Mouse (Mus musculus) limb, embryonic 14.5 days (tissue): Measurements from ENCODE around the gene Xpo5. TPM values are rescaled to one million over a fixed set of nuclear protein-coding genes. Genes with fewer than 3 reads are reported as not detected.

Experiments used
- ATAC-seq: fragments of 200-750 bp; cut with Nextera tagmentation; 2 replicates; pipeline ENCODE4 v1.8.0; 2017; ENCODE audit warnings: low read depth, moderate number of reproducible peaks, moderate TSS enrichment; ENCODE audit not compliant: low FRiP score
- DNase-seq: peaks from one replicate; pipeline ENCODE4 v3.0.0-alpha.2; 2015; ENCODE audit warnings: low spot score
- H3K27ac ChIP-seq: fragments of 300-500 bp; sonication (generic); replicated peaks from 2 replicates; pipeline ENCODE4 v1.5.1; 2014; ENCODE audit warnings: low read depth, mild to moderate bottlenecking, low read length, moderate library complexity, mixed read lengths
- H3K27me3 ChIP-seq: fragments of 300-500 bp; sonication (generic); 2 replicates; pipeline ENCODE4 v1.6.1; 2014; ENCODE audit warnings: low read length, mixed read lengths; ENCODE audit not compliant: control insufficient read depth, insufficient read depth
- H3K36me3 ChIP-seq: fragments of 300-500 bp; sonication (generic); 2 replicates; pipeline ENCODE4 v1.6.1; 2014; ENCODE audit warnings: mild to moderate bottlenecking, low read length, moderate library complexity, mixed read lengths; ENCODE audit not compliant: control insufficient read depth, insufficient read depth
- H3K4me1 ChIP-seq: fragments of 300-500 bp; sonication (generic); 2 replicates; pipeline ENCODE4 v1.6.1; 2014; ENCODE audit warnings: antibody characterized with exemption, low read length, mixed read lengths; ENCODE audit not compliant: control insufficient read depth, insufficient read depth
- H3K4me2 ChIP-seq: fragments of 300-500 bp; sonication (generic); replicated peaks from 2 replicates; pipeline ENCODE4 v1.6.1; 2014; ENCODE audit warnings: low read depth, mild to moderate bottlenecking, low read length, moderate library complexity; ENCODE audit not compliant: severe bottlenecking
- H3K4me3 ChIP-seq: fragments of 300-500 bp; sonication (generic); replicated peaks from 2 replicates; pipeline ENCODE4 v1.5.1; 2014; ENCODE audit warnings: low read length
- H3K9ac ChIP-seq: fragments of 300-500 bp; sonication (generic); 2 replicates; pipeline ENCODE4 v1.6.1; 2014; ENCODE audit warnings: mild to moderate bottlenecking, low read depth, low read length, moderate library complexity; ENCODE audit not compliant: severe bottlenecking
- H3K9me3 ChIP-seq: fragments of 300-500 bp; sonication (generic); 2 replicates; pipeline ENCODE4 v1.6.1; 2016; ENCODE audit warnings: low read length; ENCODE audit not compliant: control insufficient read depth
- POLR2A ChIP-seq: fragments of 200-500 bp; IDR thresholded peaks from 2 replicates; pipeline ENCODE4 v1.8.0; 2012; ENCODE audit warnings: inconsistent platforms, mild to moderate bottlenecking, moderate library complexity, borderline replicate concordance; ENCODE audit not compliant: insufficient read depth, insufficient read length; ENCODE audit errors: extremely low read depth
- WGBS: fragments of 180-500 bp; shearing (Covaris S2); extraction: QIAGEN DNeasy Blood & Tissue Kit; methylation state at CpG from one replicate; pipeline ENCODE4 v1.1.7; 2014; 5-methylcytosine and 5-hydroxymethylcytosine counted together
- polyA plus RNA-seq, 2 experiments: library from polyadenylated mRNA; depleted of rRNA in 1 of 2; stranded (reverse) in 1 of 2; unstranded in 1 of 2; fragments of >200 nt; fragmentation: Nextera tagmentation in 1 of 2; extraction: Ambion mirVana in 1 of 2; gene quantifications; 2 replicates each; pipeline versions ENCODE4 v1.2.1 to v1.2.3; 2012 to 2014

The Xpo5 gene
- polyA plus RNA-seq, 2 experiments: 45.0 to 49.7 TPM

GRCm38 (mm10) chr17:46255147-46255546, 52.6 kb downstream of the Xpo5 start:
- Histone ChIP-seq H3K9ac (no peak overlapping the region), H3K4me3 (no peak overlapping the region), H3K36me3 (peaks cover 56% of the 10 kb centered on the region), H3K27me3 (peaks cover 17% of the 10 kb centered on the region), H3K4me1 (0 out of 2 replicates have a peak, but pooled peaks cover 7% of the 10 kb centered on the region), H3K4me2 (no peak overlapping the region), H3K9me3 (no peaks in the 10 kb centered on the region), H3K27ac (no peak overlapping the region)
- 29% methylated on average over 6 of the region's 6 CpGs for WGBS
- no peak for TF ChIP-seq POLR2A
- ATAC-seq (no peak), DNase-seq (no peak)

GRCm38 (mm10) chr17:46258279-46259053, 55.9 kb downstream of the Xpo5 start:
- no peak for TF ChIP-seq POLR2A
- ATAC-seq (no peak), DNase-seq (no peak)
- H3K27ac ChIP-seq: no peak overlapping the region
- peaks cover 17% of the 10 kb centered on the region for H3K27me3 ChIP-seq
- no peak overlapping the region for H3K4me2 ChIP-seq
- H3K9ac ChIP-seq: no peak overlapping the region
- H3K4me3 ChIP-seq: no peak overlapping the region
- H3K4me1 ChIP-seq: 0 out of 2 replicates have a peak, but pooled peaks cover 4% of the 10 kb centered on the region
- WGBS: 90% methylated on average over 30 of the region's 30 CpGs
- no peaks in the 10 kb centered on the region for H3K9me3 ChIP-seq
- peaks cover 67% of the 10 kb centered on the region for H3K36me3 ChIP-seq

- Histone ChIP-seq H3K36me3 (peaks cover 79% of the 10 kb centered on the region), H3K4me2 (no peak overlapping the region), H3K9me3 (no peaks in the 10 kb centered on the region), H3K27ac (no peak overlapping the region), H3K9ac (no peak overlapping the region), H3K4me3 (no peak overlapping the region), H3K27me3 (peaks cover 9% of the 10 kb centered on the region), H3K4me1 (no peaks in the 10 kb centered on the region)
- ATAC-seq (no peak), DNase-seq (no peak)
- WGBS: 86% methylated on average over 14 of the region's 17 CpGs
- no peak for TF ChIP-seq POLR2A
Measured at GRCm38 (mm10) chr17:46259675-46260074, 57.1 kb downstream of the Xpo5 start.

- no peak overlapping the region for H3K4me2 ChIP-seq
- no peak for DNase-seq
- no peak overlapping the region for H3K9ac ChIP-seq
- WGBS: 90% methylated on average over 5 of the region's 5 CpGs
- H3K27ac ChIP-seq: no peak overlapping the region
- peaks cover 91% of the 10 kb centered on the region for H3K36me3 ChIP-seq
- no peak for TF ChIP-seq POLR2A
- no peak overlapping the region for H3K4me3 ChIP-seq
- no peaks in the 10 kb centered on the region for H3K27me3 ChIP-seq
- H3K9me3 ChIP-seq: no peaks in the 10 kb centered on the region
- no peaks in the 10 kb centered on the region for H3K4me1 ChIP-seq
- no peak for ATAC-seq
Measured at GRCm38 (mm10) chr17:46262201-46262694, 59.7 kb downstream of the Xpo5 start.

- H3K4me2 ChIP-seq: no peak overlapping the region
- ATAC-seq: no peak
- H3K4me1 ChIP-seq: no peaks in the 10 kb centered on the region
- no peak overlapping the region for H3K9ac ChIP-seq
- no peaks in the 10 kb centered on the region for H3K27me3 ChIP-seq
- no peak for TF ChIP-seq POLR2A
- H3K4me3 ChIP-seq: no peak overlapping the region
- DNase-seq: no peak
- H3K36me3 ChIP-seq: peaks cover 88% of the 10 kb centered on the region
- no peaks in the 10 kb centered on the region for H3K9me3 ChIP-seq
- WGBS: 60% methylated on average over 12 of the region's 12 CpGs
- H3K27ac ChIP-seq: no peak overlapping the region
Measured at GRCm38 (mm10) chr17:46265502-46265901, 62.9 kb downstream of the Xpo5 start.
